Mouse (Mus musculus) cortical plate, adult 2 months (tissue): ENCODE results near the gene Srxn1.

Experiments
- CTCF ChIP-seq: fragments of 200-500 bp; IDR thresholded peaks from 2 replicates; pipeline ENCODE4 v1.5.1; 2011; ENCODE audit warnings: mild to moderate bottlenecking, control low read depth, low read length; ENCODE audit not compliant: insufficient read depth; ENCODE audit errors: extremely low read depth
- POLR2A ChIP-seq: fragments of 200-500 bp; IDR thresholded peaks from 2 replicates; pipeline ENCODE4 v1.6.1; 2011; ENCODE audit warnings: mild to moderate bottlenecking, low read length, control low read depth; ENCODE audit not compliant: insufficient read depth; ENCODE audit errors: extremely low read depth

- TF ChIP-seq CTCF: no peak
- TF ChIP-seq POLR2A: no peak
Observed at GRCm38 (mm10) chr2:152084298-152084697, 21.0 kb upstream of the Srxn1 start.
